Mouse (Mus musculus) stomach, postnatal 0 days (tissue): Measurements from ENCODE around the gene Ehmt2.

Experiments
- CTCF ChIP-seq: IDR thresholded peaks from 2 replicates; pipeline ENCODE4 v1.5.1; 2016; ENCODE audit warnings: antibody characterized with exemption, low read depth, mild to moderate bottlenecking, moderate library complexity
- EP300 ChIP-seq: optimal IDR thresholded peaks from 2 replicates; pipeline ENCODE3; 2016; ENCODE audit warnings: antibody characterized with exemption

- TF ChIP-seq CTCF (no peak), EP300 (no peak)
Observed at GRCm38 (mm10) chr17:34881166-34881565, 17.1 kb upstream of the Ehmt2 start.
